Mouse (Mus musculus) hindbrain, embryonic 16.5 days (tissue): ENCODE data around the gene Cct3. TPM values are rescaled to one million over a fixed set of nuclear protein-coding genes. Genes with fewer than 3 reads are reported as not detected.
A peak's percentile ranks its signal among the peaks of the same experiment; 100 is the strongest.
"Not testable (repeated sequence)": the region's sequence is repeated elsewhere in the genome, so short reads cannot be mapped to it uniquely, and the experiment has no call there.

Experiments used
- ATAC-seq: fragments of 200-750 bp; cut with Nextera tagmentation; 2 replicates; pipeline ENCODE4 v1.8.0; 2017; ENCODE audit warnings: moderate TSS enrichment, moderate library complexity
- H3K27ac ChIP-seq: fragments of 300-500 bp; sonication (generic); 2 replicates; pipeline ENCODE4 v1.5.1; 2014; ENCODE audit warnings: low read depth, mild to moderate bottlenecking, control low read depth, low read length, moderate library complexity
- H3K27me3 ChIP-seq: fragments of 300-500 bp; sonication (generic); replicated peaks from 2 replicates; pipeline ENCODE4 v1.6.1; 2014; ENCODE audit warnings: low read length; ENCODE audit not compliant: control insufficient read depth, insufficient read depth
- H3K36me3 ChIP-seq: fragments of 300-500 bp; sonication (generic); 2 replicates; pipeline ENCODE4 v1.6.1; 2014; ENCODE audit warnings: mild to moderate bottlenecking, low read length, moderate library complexity, mixed read lengths; ENCODE audit not compliant: control insufficient read depth, insufficient read depth
- H3K4me1 ChIP-seq: fragments of 300-500 bp; sonication (generic); 2 replicates; pipeline ENCODE4 v1.6.1; 2014; ENCODE audit warnings: low read depth, low read length; ENCODE audit not compliant: control insufficient read depth, insufficient read depth
- H3K4me2 ChIP-seq: fragments of 300-500 bp; sonication (generic); 2 replicates; pipeline ENCODE4 v1.6.1; 2014; ENCODE audit warnings: mild to moderate bottlenecking, low read length, control low read depth, moderate library complexity
- H3K4me3 ChIP-seq: fragments of 300-500 bp; sonication (generic); 2 replicates; pipeline ENCODE4 v1.5.1; 2014; ENCODE audit warnings: mild to moderate bottlenecking, low read length, control low read depth, moderate library complexity
- H3K9ac ChIP-seq: fragments of 300-500 bp; sonication (generic); 2 replicates; pipeline ENCODE4 v1.6.1; 2014; ENCODE audit warnings: low read depth, mild to moderate bottlenecking, control low read depth, low read length, moderate library complexity
- H3K9me3 ChIP-seq: fragments of 300-500 bp; sonication (generic); 2 replicates; pipeline ENCODE4 v1.6.1; 2014; ENCODE audit warnings: mild to moderate bottlenecking, low read length, moderate library complexity; ENCODE audit not compliant: control insufficient read depth
- WGBS: fragments of 180-500 bp; shearing (Covaris S2); extraction: QIAGEN DNeasy Blood & Tissue Kit; methylation state at CpG from one replicate; pipeline ENCODE4 v1.1.7; 2014; 5-methylcytosine and 5-hydroxymethylcytosine counted together
- polyA plus RNA-seq: library from polyadenylated mRNA; unstranded; fragments of >200 nt; fragmentation: Nextera tagmentation; extraction: Ambion mirVana; gene quantifications from 2 replicates; pipeline ENCODE4 v1.2.1, GENCODE M21; 2015

Gene Cct3
- polyA plus RNA-seq, 1 experiment from 2014 or later = 444 TPM

DNA sequence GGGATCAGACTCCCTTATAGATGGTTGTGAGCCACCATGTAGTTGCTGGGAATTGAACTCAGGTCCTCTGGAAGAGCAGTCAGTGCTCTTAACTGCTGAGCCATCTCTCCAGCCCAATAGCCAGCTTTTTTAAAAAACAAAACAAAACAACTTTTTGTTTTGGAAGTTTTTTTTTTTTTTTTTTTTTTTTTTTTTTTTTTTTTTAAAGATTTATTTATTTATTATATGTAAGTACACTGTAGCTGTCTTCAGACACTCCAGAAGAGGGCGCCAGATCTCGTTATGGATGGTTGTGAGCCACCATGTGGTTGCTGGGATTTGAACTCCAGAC is 11.4 kb upstream of the Cct3 start:
- not testable (repeated sequence) for ATAC-seq
- no CpG with 5 or more reads among the region's 2 CpGs for WGBS

DNA sequence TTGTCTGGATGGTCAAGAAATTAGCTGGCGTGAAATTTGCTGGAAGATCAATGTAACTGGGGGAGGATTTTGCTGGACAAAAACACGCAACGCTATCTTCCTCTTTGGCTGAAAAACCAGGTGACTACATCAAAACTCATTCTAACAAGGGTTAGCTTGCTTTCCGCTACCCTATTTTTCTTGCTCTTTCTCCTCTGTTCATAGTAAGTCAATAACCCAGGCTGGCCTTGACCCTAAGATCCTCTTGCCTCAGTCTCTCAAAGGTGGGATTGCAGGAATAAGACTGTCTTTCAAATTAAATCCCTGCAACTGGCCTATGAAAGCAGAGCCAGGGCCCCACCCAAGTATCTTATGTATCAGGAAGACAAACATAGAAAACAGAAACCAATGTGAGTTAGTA is 9.8 kb upstream of the Cct3 start, which contains the start of gene Gm38392:
Gm38392 (minus strand) TSS at position 101 of the 400 bp plus-strand sequence.
- Histone ChIP-seq H3K27ac (no peak within 1 kb of the TSS), H3K4me3 (no peak within 1 kb of the TSS), H3K4me1 (no peaks in the 10 kb centered on the region), H3K9me3 (no peaks in the 10 kb centered on the region), H3K4me2 (no peak within 1 kb of the TSS), H3K9ac (no peak within 1 kb of the TSS), H3K36me3 (no peaks in the 10 kb centered on the region), H3K27me3 (no peaks in the 10 kb centered on the region)
- no peak for ATAC-seq
- WGBS = 98% methylated on average over 4 of the region's 4 CpGs

More for the DNA sequence above, 11.4 kb upstream of the Cct3 start:
- not testable (repeated sequence) for H3K4me2 ChIP-seq, H3K4me1 ChIP-seq, H3K27me3 ChIP-seq, H3K27ac ChIP-seq, H3K9ac ChIP-seq, H3K36me3 ChIP-seq, H3K9me3 ChIP-seq, H3K4me3 ChIP-seq

GRCm38 (mm10) chr3:88288133-88288713 is 8.7 kb upstream of the Cct3 start:
- H3K27me3 ChIP-seq, ATAC-seq, H3K4me2 ChIP-seq, H3K4me1 ChIP-seq, H3K9me3 ChIP-seq, H3K36me3 ChIP-seq, H3K27ac ChIP-seq, H3K4me3 ChIP-seq, H3K9ac ChIP-seq: not testable (repeated sequence)
- 77% methylated on average over 8 of the region's 10 CpGs for WGBS

GRCm38 (mm10) chr3:88291970-88292369 is 4.9 kb upstream of the Cct3 start:
- no peak overlapping the region for H3K4me2 ChIP-seq
- peaks cover 5% of the 10 kb centered on the region for H3K4me1 ChIP-seq
- no peak overlapping the region for H3K27ac ChIP-seq
- WGBS = 41% methylated on average over 4 of the region's 4 CpGs
- no peaks in the 10 kb centered on the region for H3K36me3 ChIP-seq
- no peak for ATAC-seq
- H3K9ac ChIP-seq = no peak overlapping the region
- H3K27me3 ChIP-seq = no peaks in the 10 kb centered on the region
- no peak overlapping the region for H3K4me3 ChIP-seq
- H3K9me3 ChIP-seq = no peaks in the 10 kb centered on the region

DNA sequence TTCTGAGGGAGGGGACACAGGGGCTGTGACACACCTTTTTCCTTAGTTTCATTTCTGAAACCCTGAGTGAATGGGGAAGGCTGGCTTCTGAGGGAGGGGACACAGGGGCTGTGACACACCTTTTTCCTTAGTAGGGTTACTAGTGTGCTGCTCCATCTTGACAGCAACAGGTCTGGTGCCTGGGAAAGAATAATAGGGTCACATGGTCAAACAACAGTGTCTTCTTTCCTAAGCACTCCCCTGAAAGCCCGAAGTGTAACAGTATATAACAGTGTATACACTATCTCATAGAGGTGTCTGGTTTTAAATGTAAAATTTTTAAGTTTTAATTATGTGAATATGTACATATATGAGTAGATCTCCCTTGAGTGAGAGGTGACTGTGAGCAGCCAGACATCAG is 1.6 kb upstream of the Cct3 start:
- not testable (repeated sequence) for H3K27ac ChIP-seq, ATAC-seq, H3K4me2 ChIP-seq, H3K27me3 ChIP-seq, H3K4me3 ChIP-seq, H3K36me3 ChIP-seq, H3K9me3 ChIP-seq, H3K9ac ChIP-seq
- H3K4me1 ChIP-seq = peaks cover 17% of the 10 kb centered on the region
- 75% methylated on average over 1 of the region's 1 CpGs for WGBS

- Histone ChIP-seq H3K9me3 (no peaks in the 10 kb centered on the region), H3K36me3 (peaks cover 13% of the 10 kb centered on the region), H3K27ac (peak overlapping the region; percentile 93), H3K4me3 (peak overlapping the region; percentile 82), H3K9ac (peak overlapping the region; percentile 66), H3K27me3 (no peaks in the 10 kb centered on the region), H3K4me1 (peaks cover 17% of the 10 kb centered on the region), H3K4me2 (peak overlapping the region; percentile 79)
- 1% methylated on average over 12 of the region's 12 CpGs for WGBS
- ATAC-seq = peak; percentile 5; the same call in 1 of the 2 replicates
Measured at GRCm38 (mm10) chr3:88296110-88296560, 781 bp upstream of the Cct3 start.

DNA sequence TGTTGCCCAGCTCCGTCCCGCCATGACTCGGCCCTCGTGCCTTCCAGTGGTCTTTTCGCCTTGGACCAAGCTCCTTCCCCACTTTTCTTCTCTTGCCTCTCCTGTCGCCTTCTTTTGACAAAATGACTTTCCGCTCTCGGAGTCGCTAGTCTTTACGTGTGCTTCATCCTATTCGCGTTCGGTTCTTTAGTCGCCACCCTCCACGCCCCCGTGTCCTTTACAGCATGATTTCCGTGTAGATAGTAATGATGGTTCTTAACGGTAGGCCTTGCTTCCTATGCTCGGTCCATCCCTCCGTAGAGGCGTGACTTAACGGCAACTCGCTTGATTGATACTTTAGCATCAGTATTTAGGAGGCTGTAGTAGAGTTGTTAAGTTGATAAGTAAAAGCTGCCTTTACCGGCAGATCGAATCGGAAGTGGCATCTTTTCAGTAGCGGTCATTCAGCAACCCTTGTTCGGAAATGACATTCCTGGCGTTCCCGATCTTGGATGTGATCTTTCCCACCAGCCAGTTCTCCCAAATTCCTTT is 470 bp downstream of the Cct3 start:
- peaks cover 23% of the 10 kb centered on the region for H3K36me3 ChIP-seq
- no peak for ATAC-seq
- WGBS = under 1% methylated on average over 30 of the region's 30 CpGs
- peak overlapping the region; percentile 93 for H3K27ac ChIP-seq
- H3K27me3 ChIP-seq = no peaks in the 10 kb centered on the region
- peaks cover 17% of the 10 kb centered on the region for H3K4me1 ChIP-seq
- H3K4me3 ChIP-seq = peak overlapping the region; percentile 82
- H3K9ac ChIP-seq = peak overlapping the region; percentile 88
- H3K4me2 ChIP-seq = peak overlapping the region; percentile 75
- no peaks in the 10 kb centered on the region for H3K9me3 ChIP-seq

DNA sequence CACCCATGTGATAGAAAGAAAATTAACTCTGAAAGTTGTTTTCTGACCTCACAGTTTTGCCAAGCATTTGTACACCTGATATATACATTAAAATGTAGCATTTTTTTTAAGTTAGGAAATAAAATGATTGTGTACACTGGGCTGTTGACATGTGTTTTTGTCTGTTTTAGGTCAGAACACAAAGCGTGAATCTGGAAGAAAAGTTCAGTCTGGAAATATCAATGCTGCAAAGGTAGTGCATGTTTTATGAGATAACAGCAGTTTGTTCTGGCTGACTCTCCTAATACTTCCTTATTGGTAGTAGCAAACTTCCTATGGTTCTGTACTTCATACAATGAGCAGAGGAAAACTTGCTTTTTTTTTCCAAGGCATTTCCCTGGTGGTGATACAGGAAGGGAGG is 2.3 kb downstream of the Cct3 start:
- H3K27ac ChIP-seq = no peak overlapping the region
- no peak overlapping the region for H3K4me2 ChIP-seq
- H3K4me1 ChIP-seq = peaks cover 17% of the 10 kb centered on the region
- no peaks in the 10 kb centered on the region for H3K9me3 ChIP-seq
- ATAC-seq = no peak
- H3K27me3 ChIP-seq = no peaks in the 10 kb centered on the region
- peaks cover 34% of the 10 kb centered on the region for H3K36me3 ChIP-seq
- H3K9ac ChIP-seq = no peak overlapping the region
- 79% methylated on average over 1 of the region's 1 CpGs for WGBS
- no peak overlapping the region for H3K4me3 ChIP-seq

DNA sequence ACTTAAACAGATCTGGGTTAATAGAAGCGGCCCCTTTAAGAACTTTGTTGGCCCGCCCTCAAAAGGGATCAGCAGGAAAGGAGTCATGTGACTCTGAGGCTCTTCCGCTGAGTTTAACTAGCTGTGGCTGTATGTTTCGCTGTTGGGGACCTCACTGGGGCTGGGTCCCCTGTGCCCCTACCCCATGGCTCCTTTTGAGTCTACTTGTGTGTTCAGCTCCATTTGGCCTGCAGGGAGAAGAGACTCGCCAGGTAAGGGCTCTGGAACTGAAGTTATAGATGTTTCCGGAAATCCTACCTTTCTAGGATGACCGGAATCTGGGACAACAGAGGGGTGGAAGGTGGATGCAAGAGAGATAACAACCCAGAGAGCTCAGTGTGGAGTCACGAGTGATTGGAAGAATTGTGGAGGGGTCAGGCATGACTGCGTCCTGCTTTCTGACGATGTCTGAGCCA is 28.1 kb downstream of the Cct3 start, which contains the start of gene Glmp:
Glmp (plus strand) TSS at position 73 of the 455 bp plus-strand sequence.
- 2% methylated on average over 10 of the region's 10 CpGs for WGBS
- Histone ChIP-seq H3K4me3 (peak within 1 kb of the TSS; percentile 85), H3K9me3 (no peaks in the 10 kb centered on the region), H3K4me1 (peaks cover 12% of the 10 kb centered on the region), H3K27ac (peak within 1 kb of the TSS; percentile 48; the same call in 1 of the 2 replicates), H3K4me2 (peak within 1 kb of the TSS; percentile 83), H3K9ac (peak within 1 kb of the TSS; percentile 83), H3K36me3 (peaks cover 31% of the 10 kb centered on the region), H3K27me3 (no peaks in the 10 kb centered on the region)
- ATAC-seq = peak; percentile 82
